Mouse (Mus musculus) lung, postnatal 36 days (tissue): ENCODE measurements around the gene Fxn.
"Not testable (repeated sequence)": the region's sequence is repeated elsewhere in the genome, so short reads cannot be mapped to it uniquely, and the experiment has no call there.

ENCODE experiments used
- DNase-seq: peaks from one replicate; pipeline ENCODE4 v3.0.0; 2022; ENCODE audit warnings: mixed read lengths

Gene Fxn

DNA sequence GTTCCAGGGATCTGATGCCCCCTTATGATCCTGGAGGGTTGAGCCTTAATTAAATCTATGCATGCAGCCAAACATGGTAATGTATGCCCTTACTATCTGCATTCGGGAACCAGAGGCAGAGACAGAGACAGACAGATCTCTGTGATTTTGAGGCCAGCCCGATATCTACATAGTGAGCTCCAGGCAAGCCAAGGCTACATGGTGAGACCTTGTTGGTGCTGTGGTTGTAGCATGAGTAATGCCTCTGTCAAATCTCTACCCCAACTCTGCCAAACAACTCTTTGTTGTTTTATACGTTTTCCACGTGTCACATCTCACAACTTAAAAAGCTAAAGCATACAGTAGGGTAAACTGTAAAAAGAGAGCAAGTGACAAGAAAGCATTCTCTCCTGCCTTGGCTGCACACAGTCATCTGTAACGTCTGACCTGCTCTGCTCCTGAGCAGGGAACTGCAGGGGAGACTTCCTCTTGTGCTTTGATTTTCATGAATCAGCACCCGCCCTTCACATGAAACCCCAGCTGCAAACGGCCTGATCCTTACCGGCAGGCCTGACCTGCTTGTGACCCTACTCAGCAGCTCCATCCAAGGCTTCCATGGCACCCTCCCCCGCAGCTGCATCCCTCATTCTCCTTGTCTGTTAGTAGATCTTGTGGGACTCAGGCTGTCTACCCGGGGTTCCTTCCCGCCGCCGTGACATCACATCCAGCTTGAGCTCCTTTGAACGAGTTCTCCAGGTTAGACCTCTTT is 38.4 kb downstream of the Fxn start:
- DNase-seq = no peak

DNA sequence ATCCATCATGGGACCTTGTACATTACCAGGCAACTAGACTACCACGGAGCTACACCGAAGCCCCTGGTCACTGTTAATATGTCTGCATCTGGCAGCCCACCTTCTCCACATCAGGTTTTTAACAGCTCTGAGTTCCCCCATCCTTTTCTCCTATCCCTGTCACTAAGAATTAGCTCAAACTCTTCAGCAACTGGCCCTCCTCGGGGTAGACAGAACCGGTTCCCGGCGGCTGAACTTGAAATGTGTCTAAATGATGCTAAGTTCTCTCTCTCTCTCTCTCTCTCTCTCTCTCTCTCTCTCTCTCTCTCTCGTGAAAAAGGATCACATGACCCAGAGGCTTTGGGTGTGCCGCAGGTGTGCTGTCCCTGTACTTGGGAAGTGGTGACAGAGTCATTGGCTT is 39.1 kb downstream of the Fxn start:
- DNase-seq = no peak

DNA sequence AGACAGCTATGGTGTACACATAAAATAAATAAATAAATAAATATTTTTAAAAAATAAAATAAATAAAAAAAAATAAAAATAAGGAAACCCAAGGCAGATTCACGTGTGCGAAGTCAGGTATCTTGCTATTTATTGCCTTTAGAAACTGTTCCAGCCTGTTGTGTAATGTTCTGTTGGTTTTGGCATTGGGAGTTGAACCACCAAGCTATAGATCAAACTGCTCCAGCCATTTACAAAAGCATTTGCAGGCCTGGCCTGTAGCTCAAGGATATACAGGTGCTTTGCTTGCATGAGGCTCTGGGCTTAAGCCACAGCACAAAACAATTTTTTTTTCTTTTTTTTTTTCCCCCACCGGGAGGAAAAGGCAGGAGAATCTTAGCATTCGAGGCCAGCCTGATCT is 42.4 kb downstream of the Fxn start:
- DNase-seq = no peak

DNA sequence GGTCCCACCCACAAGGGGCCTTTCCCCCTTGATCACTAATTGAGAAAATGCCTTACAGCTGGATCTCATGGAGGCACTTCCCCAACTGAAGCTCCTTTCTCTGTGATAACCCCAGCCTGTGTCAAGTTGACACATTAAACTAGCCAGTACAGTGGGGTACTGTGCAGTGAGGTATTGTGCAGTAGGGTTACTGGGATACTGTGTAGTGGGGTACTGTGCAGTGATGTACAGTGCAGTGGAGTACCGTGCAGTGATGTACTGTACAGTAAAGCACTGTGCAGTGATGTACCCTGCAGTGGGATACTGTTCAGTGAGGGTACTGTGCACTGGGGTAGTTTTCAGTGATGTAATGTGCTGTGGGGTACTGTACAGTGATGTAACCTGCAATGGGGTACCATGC is 48.0 kb downstream of the Fxn start:
- DNase-seq = not testable (repeated sequence)

DNA sequence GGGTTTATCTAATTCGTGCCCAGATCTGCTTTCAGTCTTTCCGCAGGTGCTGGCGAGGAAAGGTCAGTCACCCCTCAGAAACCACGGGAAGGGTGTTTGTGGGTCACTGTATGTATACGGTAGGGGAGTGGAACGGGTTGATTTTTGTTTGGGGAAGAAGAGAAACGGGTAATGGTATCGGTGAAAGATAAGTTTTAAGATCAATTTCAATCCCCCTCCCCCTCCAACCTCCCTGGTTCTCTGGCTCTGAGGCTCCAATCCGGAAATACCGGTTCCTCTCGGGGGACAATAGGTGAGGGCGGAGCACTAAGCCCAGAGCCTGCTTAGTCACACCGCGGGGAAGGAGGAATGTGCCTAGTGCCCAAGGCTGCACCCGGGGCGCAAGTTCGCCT is 55.1 kb downstream of the Fxn start:
- DNase-seq = peak; percentile 90

DNA sequence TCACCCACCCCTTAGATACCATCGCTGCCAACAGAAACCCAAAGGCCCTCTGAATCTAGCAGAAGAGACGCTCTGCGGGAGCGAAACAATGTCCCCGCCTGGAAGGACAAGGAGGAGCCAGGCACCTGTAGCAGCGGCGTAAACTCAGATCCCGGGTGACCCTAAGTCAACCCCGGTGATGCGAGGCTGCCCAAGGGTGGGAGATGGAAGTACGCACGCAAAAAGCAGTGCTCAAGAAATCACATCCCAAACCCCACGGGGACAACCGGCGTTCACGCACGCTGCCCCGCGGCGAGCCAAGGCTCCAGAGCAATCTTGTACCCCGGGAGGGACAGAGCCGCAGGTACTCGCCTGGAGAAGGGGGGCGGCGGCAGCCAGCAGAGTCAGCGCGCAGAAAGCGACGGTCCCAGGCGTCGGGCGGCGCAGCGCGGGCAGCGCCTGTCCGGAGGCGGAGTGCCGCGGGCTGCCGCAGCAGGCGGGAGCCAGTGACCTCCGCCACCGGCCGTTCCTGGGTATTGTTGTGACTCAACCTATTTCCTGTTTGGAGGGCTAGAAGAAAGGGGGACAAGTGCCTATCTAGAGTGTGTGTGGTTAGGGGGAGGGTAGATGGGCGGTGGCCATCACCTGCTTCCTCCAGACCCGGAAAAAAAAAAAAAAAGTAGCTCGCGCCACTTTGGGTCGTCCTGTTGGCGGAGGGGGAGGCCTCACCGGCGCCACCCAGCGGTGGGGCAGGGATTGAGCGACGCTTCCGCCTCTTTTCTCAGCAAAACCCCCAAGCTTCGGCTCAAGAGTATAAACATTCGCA is 55.7 kb downstream of the Fxn start, which contains the start of gene Tjp2:
Gene Tjp2, minus strand, starts transcription at position 531 of the 805 bp plus-strand sequence.
- peak; percentile 91 for DNase-seq

DNA sequence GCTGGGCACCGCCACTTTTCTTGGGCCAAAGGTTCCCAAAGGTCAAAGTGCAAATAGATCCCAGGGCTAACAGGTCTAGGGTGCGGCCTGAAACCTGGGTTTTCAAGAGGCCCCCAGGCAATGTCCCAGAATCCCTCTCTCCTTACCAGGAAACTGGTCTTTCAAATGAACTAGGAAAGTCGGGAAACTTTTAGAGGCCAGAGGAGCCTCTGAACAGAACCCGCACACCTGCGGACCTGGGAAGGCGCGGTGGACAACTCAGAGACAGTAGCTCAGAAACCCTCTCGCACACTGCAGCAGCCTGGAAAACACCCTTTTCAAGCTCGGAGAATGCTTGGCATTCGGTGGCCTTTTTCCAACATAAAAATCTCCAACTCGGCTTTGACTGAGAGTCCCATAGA is 56.6 kb downstream of the Fxn start:
- DNase-seq = peak; percentile 51

DNA sequence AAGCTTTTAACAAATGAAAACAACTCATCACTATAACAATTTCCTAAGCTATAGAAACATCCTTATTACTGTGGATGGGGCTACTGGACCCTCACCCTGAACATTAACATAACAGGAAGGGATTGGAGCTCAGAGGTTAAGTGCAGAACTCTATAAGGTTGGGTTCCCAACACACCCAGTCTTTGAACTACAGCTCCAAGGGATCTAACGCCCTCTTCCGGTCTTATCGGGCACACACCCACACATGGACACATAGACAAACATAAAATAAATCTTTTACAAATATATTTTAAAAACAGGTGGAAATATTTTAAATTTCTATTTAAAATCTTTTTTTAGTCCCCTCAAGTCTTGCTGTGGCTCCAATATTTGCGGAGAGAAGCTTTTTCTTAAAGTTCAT is 59.0 kb downstream of the Fxn start:
- peak; percentile 27 for DNase-seq

DNA sequence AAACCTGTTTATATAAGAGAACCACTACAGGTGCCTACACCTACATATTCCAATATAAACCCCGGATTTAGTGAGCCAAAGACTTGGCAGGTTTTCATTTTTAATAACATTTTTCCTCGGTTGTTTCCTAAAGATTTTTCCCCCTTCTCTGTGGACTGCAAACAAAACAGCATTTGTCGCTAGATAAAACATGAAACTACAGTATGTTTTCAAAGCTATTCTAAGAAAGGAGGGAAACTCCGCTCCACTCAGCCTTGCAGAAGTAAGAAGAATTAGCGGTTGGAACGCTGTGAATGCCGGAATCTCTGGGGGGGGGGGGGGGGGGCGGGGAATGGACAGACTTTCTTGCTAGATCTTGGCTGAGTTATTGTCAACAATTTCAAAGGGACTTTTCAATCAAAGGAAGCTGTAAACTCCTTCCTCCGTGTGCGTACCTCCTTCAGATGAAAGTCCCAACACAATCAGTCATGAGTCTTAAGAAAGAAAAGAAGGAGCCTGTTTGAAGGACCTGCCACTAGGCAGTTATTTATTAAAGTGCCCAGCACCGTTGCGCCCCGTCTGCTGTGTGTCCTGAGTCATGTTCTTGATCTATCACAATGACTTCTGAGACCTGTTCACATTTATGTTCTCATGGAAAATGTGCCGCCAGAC is 59.5 kb downstream of the Fxn start:
- DNase-seq = peak; percentile 44

DNA sequence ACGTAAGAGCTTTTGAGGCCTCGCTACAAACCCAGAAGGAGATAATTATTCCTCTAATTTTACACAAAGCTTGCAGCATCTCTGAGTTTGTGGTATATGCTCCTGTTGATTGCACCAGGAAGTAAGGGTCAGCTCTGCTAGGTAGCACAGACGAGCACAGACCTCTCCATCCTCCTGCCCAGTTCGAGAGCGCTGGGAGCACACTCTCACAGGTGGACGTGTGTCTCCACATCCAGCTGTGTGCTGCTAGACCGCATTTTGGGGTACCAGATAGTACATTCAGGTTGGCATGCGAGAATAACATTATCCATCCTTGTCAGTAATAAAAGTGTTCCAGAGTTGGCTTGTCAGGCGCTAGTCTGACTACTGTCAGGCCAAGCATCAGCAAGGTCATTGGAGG is 61.4 kb downstream of the Fxn start:
- no peak for DNase-seq

DNA sequence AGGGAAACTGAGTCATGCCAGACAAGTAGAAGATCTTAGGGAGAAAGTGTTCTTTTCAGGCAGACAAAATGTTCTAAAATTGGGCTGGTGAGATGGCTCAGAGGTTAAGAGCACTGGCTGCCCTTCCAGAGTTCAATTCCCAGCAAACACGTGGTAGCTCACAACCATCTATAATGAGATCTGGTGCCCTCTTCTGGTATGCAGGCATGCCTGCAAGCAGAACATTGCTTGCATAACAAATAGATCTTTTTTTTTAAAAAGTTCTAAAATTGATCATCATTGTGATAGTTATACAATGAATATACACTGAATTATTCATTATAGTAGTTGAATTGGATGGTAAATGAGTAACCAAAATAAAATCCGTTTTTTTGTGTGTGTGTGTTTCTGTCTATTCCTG is 62.1 kb downstream of the Fxn start:
- no peak for DNase-seq

DNA sequence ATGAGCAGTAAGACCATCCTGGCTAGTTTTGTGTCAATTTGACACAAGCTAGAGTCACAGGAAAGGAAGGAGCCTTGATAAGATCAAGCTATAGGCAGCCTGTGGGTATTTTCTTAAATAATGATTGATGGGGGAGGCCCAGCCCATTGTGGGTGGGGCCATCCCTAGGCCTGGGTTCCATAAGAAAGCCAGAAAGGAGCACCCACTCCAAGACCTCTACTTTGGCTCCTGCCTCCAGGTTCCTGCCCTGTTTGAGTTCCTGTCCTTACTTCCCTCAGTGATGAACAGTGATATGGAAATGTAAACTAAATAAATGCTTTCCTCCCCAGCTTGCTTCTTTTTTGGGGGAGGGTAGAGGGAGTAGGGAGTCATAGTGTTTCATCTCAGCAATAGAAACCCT is 62.6 kb downstream of the Fxn start:
- DNase-seq = no peak

DNA sequence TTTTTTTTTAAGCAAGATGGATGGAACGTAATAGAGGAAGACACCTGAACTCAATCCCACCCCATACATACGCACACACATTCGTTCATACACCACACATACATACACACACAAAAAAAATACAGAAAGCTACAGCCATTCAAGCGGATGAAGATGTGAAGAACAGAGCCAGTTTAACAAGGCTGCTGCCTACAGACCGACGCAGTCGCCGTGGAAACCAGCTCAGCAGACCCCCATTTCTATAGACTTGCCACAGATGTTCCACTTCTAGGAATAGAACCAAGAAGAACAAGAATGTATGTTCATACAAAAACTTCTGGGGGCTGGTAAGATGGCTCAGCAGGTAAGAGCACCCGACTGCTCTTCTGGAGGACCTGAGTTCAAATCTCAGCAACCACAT is 63.6 kb downstream of the Fxn start:
- no peak for DNase-seq

DNA sequence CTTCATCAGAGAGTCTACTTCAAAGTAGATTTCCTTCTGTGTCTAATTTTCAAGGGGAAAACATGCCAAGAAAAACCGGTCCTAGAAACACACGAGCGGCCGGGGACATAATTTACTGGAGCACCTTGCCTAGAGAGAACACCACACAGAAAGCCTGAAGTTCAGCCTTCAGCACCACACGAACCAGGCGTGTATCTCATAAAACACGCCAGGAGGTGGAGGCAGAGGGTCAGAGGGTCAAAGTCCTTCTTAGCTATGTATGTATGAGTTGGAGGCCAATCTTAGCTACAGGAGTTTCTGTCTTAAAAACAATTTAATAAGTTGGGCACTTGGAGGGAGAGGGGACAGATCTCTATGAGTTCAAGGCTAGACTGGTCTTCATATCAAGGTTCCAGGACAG is 65.5 kb downstream of the Fxn start:
- no peak for DNase-seq

DNA sequence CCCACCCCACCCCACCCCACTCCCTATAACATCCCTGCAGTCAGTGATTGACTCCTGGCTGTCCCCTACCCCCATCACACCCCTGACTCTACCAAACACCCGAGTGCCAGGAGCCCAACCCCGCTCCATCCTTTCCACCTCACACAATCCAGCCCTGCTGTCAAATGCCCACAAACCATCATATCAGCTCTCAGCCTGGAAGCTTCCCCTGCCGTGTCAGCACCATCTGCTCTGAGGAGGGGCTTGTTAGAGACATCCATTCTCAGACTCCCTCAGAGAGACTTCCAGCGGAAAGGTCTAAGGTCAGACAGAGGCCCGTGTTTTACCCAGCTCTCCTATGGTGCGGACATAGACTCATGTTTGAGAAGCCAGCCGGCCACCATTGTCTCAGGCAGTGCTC is 67.1 kb downstream of the Fxn start:
- no peak for DNase-seq

DNA sequence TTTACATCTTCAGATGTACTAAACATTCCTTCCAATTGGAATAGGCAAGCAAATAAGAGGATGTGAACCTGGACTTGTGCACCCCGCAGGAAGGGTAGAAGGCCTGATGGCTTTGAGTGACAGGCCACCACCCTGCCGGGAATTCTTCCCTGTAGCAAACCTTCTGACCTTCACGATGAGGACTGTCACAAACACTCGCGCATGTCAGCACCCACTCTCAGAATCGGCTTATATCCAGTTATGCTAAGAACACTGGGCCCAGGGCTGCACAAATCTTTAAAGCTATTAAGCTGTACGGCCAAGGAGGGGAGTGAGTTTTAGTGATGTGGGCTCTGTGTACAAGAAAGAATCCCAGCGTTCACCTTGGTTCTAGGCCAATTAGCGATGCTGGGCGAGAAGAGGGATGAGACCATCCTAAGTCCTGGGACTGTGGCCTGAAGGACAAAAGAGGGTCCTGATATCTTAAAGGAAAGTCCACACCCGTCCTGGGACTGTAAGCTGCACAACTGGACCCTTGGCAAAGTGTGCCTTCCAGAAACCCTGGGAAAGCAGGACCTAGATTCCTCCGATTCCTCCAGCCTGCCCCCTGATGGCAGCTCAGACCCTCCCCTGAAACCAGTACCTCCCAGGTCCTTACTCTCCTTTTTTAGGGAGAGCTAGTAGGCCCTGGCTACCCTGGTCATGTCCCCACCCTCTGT is 67.7 kb downstream of the Fxn start:
- no peak for DNase-seq
